ENCODE assay signal across 37 mouse cellular contexts in genomic region chr9:104039031-104039695, GRCm38 (mm10). TPM values are rescaled to one million over a fixed set of nuclear protein-coding genes. Genes with fewer than 3 reads are reported as not detected.
DNase-seq lines count a peak whose midpoint lies in the region; ATAC-seq and TF ChIP-seq lines count a peak whose summit lies in the region.
"Had no signal": no experiment of that assay in that cellular context is flagged by ENCODE, and none has a peak within 500 bp of the region (broad histone marks: within the 10 kb centered on the region; RNA-seq: fewer than 3 reads in every experiment).

No protein-coding gene starts in this region.

- H3K27ac ChIP-seq in heart, embryonic 10.5 days, result no peak overlapping the region
- H3K27ac ChIP-seq: embryonic facial prominence, embryonic 12.5 days; embryonic facial prominence, embryonic 15.5 days; gastrocnemius, adult 2 months; heart, adult 2 months; hindbrain, embryonic 14.5 days; hindbrain, postnatal 0 days had no signal

- no peaks in the 10 kb centered on the region for H3K27me3 ChIP-seq in heart, embryonic 10.5 days (ENCODE audit: insufficient read depth, poor library complexity, severe bottlenecking)
- no peaks in the 10 kb centered on the region for H3K27me3 ChIP-seq in E14TG2a.4 (ENCODE audit: insufficient read depth, low read length)
- H3K27me3 ChIP-seq: CH12.LX; embryonic facial prominence, embryonic 12.5 days; embryonic facial prominence, embryonic 15.5 days; Patski had no signal

- intact Hi-C loops in heart, postnatal 25 days (cut with DNase I), result no loop called here
- intact Hi-C loops in left cerebral cortex, postnatal 25 days (cut with DNase I), result no loop called here

- 91% methylated on average over 21 of the region's 21 CpGs for WGBS in heart, embryonic 10.5 days

- 0 out of 2 replicates have a peak, but pooled peaks have one; percentile 20 for ATAC-seq in granulocyte monocyte progenitor cell, adult 5-6 weeks (replicated peaks; ENCODE audit: poor library complexity, severe bottlenecking)
- ATAC-seq: activated CD4-positive, CD25-positive, alpha-beta regulatory T cell, adult 4 months; forebrain, embryonic 14.5 days; forebrain, postnatal 0 days; hindbrain, postnatal 0 days; inflammation-experienced regulatory T-cells, adult 6 months; intestine, embryonic 16.5 days; Patski had no signal

- 0 out of 2 replicates have a peak, but pooled peaks cover 6% of the 10 kb centered on the region for H3K4me1 ChIP-seq in heart, embryonic 10.5 days
- peaks cover 46% of the 10 kb centered on the region for H3K4me1 ChIP-seq in E14TG2a.4 (replicated peaks; ENCODE audit: low read depth, low read length)
- H3K4me1 ChIP-seq: embryonic facial prominence, embryonic 12.5 days; embryonic facial prominence, embryonic 15.5 days had no signal

- no peaks in the 10 kb centered on the region for H3K9me3 ChIP-seq in heart, embryonic 10.5 days
- H3K9me3 ChIP-seq in E14TG2a.4 (ENCODE audit: low read length), result no peaks in the 10 kb centered on the region
- H3K9me3 ChIP-seq: embryonic facial prominence, embryonic 12.5 days; embryonic facial prominence, embryonic 15.5 days had no signal

- no peak for TF ChIP-seq CTCF in E14TG2a.4 (conservative IDR thresholded peaks at IDR 0.05; ENCODE audit: low read length)

- DNase-seq in heart, embryonic 10.5 days (ENCODE audit: low spot score), result peak; percentile 65
- DNase-seq in heart, postnatal 25 days (ENCODE audit: low spot score), result no peak
- DNase-seq in R1 (ENCODE audit: low read depth, low spot score), result peak; percentile 29
- DNase-seq in left cerebral cortex, postnatal 25 days (ENCODE audit: low spot score in 2 of 2), result no peak
- no peak for DNase-seq in cerebellum, adult 9-11 months
- DNase-seq: adrenal gland, adult 8-10 months; adrenal gland, postnatal 25 days; B cell, adult 2 months; cerebellum, adult 18-20 months; cerebellum, adult 9-10 months; cerebellum, postnatal 25 days; forebrain, postnatal 0 days; gastrocnemius, adult 2 months; gastrocnemius, postnatal 14 days; heart, adult 2 months; heart, postnatal 4 days had no signal

- H3K36me3 ChIP-seq in heart, embryonic 10.5 days, result peaks cover 21% of the 10 kb centered on the region
- H3K36me3 ChIP-seq in E14TG2a.4 (ENCODE audit: insufficient read depth, low read length), result no peaks in the 10 kb centered on the region

- no peak overlapping the region for H3K4me3 ChIP-seq in heart, embryonic 10.5 days
- peak overlapping the region; percentile 27 for H3K4me3 ChIP-seq in E14TG2a.4 (replicated peaks; ENCODE audit: low read length)
- H3K4me3 ChIP-seq: embryonic facial prominence, embryonic 12.5 days; embryonic facial prominence, embryonic 15.5 days; gastrocnemius, adult 2 months; heart, adult 2 months had no signal

RNA-seq across cellular contexts. Expression of gene Gm28305, which starts 1.3 kb away (rescaled TPM):
- polyA plus RNA-seq in heart, embryonic 10.5 days (2016; fragmentation: Nextera tagmentation; extraction: Ambion mirVana), result not detected in 2 replicates
- total RNA-seq in heart, postnatal 25 days (2021), result not detected
- total RNA-seq in granulocyte monocyte progenitor cell, adult 5-6 weeks (2014; fragmentation: Nextera tagmentation), result not detected in 2 replicates
- total RNA-seq in granulocyte monocyte progenitor cell, adult 5-6 weeks (2017), result not detected in 2 replicates
- total RNA-seq in left cerebral cortex, postnatal 25 days (2021), result not detected
- total RNA-seq: adrenal gland, adult 8-10 months; adrenal gland, postnatal 25 days; CH12.LX; common myeloid progenitor, adult 5-6 weeks; ES-E14; forebrain, postnatal 0 days; gastrocnemius, adult 2 months; gastrocnemius, postnatal 14 days; gastrocnemius, postnatal 4 days; heart, adult 2 months; heart, postnatal 4 days; hindbrain, postnatal 0 days had no signal
- polyA plus RNA-seq: activated CD4-positive, CD25-positive, alpha-beta regulatory T cell, adult 4 months; embryonic facial prominence, embryonic 12.5 days; embryonic facial prominence, embryonic 15.5 days; forebrain, embryonic 11.5 days; forebrain, embryonic 14.5 days; forebrain, postnatal 0 days; frontal cortex, adult 2 months; heart, adult 2 months; heart, embryonic 11.5 days; heart, embryonic 14.5 days; heart, postnatal 0 days; hindbrain, embryonic 11.5 days; hindbrain, embryonic 14.5 days; hindbrain, postnatal 0 days; inflammation-experienced regulatory T-cells, adult 6 months; intestine, embryonic 16.5 days; Patski had no signal

RNA-seq across cellular contexts. Expression of gene Uba5, which starts 23.8 kb away (rescaled TPM):
- polyA plus RNA-seq in heart, embryonic 10.5 days (2016; fragmentation: Nextera tagmentation; extraction: Ambion mirVana), result 39.2 and 49.6 TPM in 2 replicates
- 10 to 100 TPM; 15.9 to 16.1 TPM for total RNA-seq in heart, postnatal 25 days (2021)
- total RNA-seq in granulocyte monocyte progenitor cell, adult 5-6 weeks (2014; fragmentation: Nextera tagmentation), result 49.3 and 57.4 TPM in 2 replicates
- 52.5 and 54.0 TPM in 2 replicates for total RNA-seq in granulocyte monocyte progenitor cell, adult 5-6 weeks (2017)
- 10 to 100 TPM; 39.8 to 42.0 TPM for total RNA-seq in left cerebral cortex, postnatal 25 days (2021)

RNA-seq across cellular contexts. Expression of gene Acad11, which starts 24.0 kb away (rescaled TPM):
- 9.1 and 10.1 TPM in 2 replicates for polyA plus RNA-seq in heart, embryonic 10.5 days (2016; fragmentation: Nextera tagmentation; extraction: Ambion mirVana)
- total RNA-seq in heart, postnatal 25 days (2021), result 10 to 100 TPM; 77.8 to 88.2 TPM
- total RNA-seq in granulocyte monocyte progenitor cell, adult 5-6 weeks (2014; fragmentation: Nextera tagmentation), result 25.1 and 32.9 TPM in 2 replicates
- total RNA-seq in granulocyte monocyte progenitor cell, adult 5-6 weeks (2017), result 26.1 and 31.1 TPM in 2 replicates
- total RNA-seq in left cerebral cortex, postnatal 25 days (2021), result 10 to 100 TPM; 19.6 to 23.8 TPM

RNA-seq across cellular contexts. Expression of gene Nphp3, which starts 36.8 kb away (rescaled TPM):
- 4.7 and 5.4 TPM in 2 replicates for polyA plus RNA-seq in heart, embryonic 10.5 days (2016; fragmentation: Nextera tagmentation; extraction: Ambion mirVana)
- total RNA-seq in heart, postnatal 25 days (2021), result 1 to 10 TPM; 2.1 to 3.5 TPM
- total RNA-seq in granulocyte monocyte progenitor cell, adult 5-6 weeks (2014; fragmentation: Nextera tagmentation), result 6.7 and 10.2 TPM in 2 replicates
- 4.2 and 4.3 TPM in 2 replicates for total RNA-seq in granulocyte monocyte progenitor cell, adult 5-6 weeks (2017)
- 10 to 100 TPM in 1 of 2 experiments, 1 to 10 TPM in 1; 6.8 to 12.7 TPM for total RNA-seq in left cerebral cortex, postnatal 25 days (2021)

Comparison
In these comparisons a context has a peak if more than half of its experiments do, and no peak if none do; other contexts are left out.
1. DNase-seq: peak in heart, embryonic 10.5 days (single experiment) and R1 (single experiment); none in heart, postnatal 25 days (single experiment), left cerebral cortex, postnatal 25 days (0 of 2) and cerebellum, adult 9-11 months (single experiment).